Mouse (Mus musculus) neural tube, embryonic 12.5 days (tissue): ENCODE results near the gene 2010111I01Rik. TPM values are rescaled to one million over a fixed set of nuclear protein-coding genes. Genes with fewer than 3 reads are reported as not detected.
A peak's percentile ranks its signal among the peaks of the same experiment; 100 is the strongest.

ENCODE experiments used
- ATAC-seq: fragments of 200-750 bp; cut with Nextera tagmentation; 2 replicates; pipeline ENCODE4 v1.8.0; 2017; ENCODE audit warnings: low read depth, mild to moderate bottlenecking, moderate TSS enrichment, moderate library complexity; ENCODE audit not compliant: low FRiP score
- H3K27ac ChIP-seq: fragments of 300-500 bp; sonication (generic); 2 replicates; pipeline ENCODE4 v1.5.1; 2016
- H3K27me3 ChIP-seq: fragments of 300-500 bp; sonication (generic); replicated peaks from 2 replicates; pipeline ENCODE4 v1.6.1; 2016; ENCODE audit warnings: mild to moderate bottlenecking
- H3K36me3 ChIP-seq: fragments of 300-500 bp; sonication (generic); 2 replicates; pipeline ENCODE4 v1.6.1; 2016; ENCODE audit warnings: mild to moderate bottlenecking
- H3K4me1 ChIP-seq: fragments of 300-500 bp; sonication (generic); 2 replicates; pipeline ENCODE4 v1.6.1; 2016
- H3K4me2 ChIP-seq: fragments of 300-500 bp; sonication (generic); replicated peaks from 2 replicates; pipeline ENCODE4 v1.6.1; 2016; ENCODE audit warnings: mild to moderate bottlenecking
- H3K4me3 ChIP-seq: fragments of 300-500 bp; sonication (generic); 2 replicates; pipeline ENCODE4 v1.5.1; 2016
- H3K9ac ChIP-seq: fragments of 300-500 bp; sonication (generic); 2 replicates; pipeline ENCODE4 v1.6.1; 2016; ENCODE audit warnings: mild to moderate bottlenecking
- H3K9me3 ChIP-seq: fragments of 300-500 bp; sonication (generic); 2 replicates; pipeline ENCODE4 v1.6.1; 2016; ENCODE audit warnings: mild to moderate bottlenecking
- WGBS: fragments of 180-500 bp; shearing (Covaris S2); methylation state at CpG from one replicate; pipeline ENCODE4 v1.1.7; 2016; 5-methylcytosine and 5-hydroxymethylcytosine counted together
- polyA plus RNA-seq: library from polyadenylated mRNA; unstranded; fragments of >200 nt; fragmentation: Nextera tagmentation; extraction: Ambion mirVana; gene quantifications from 2 replicates; pipeline ENCODE4 v1.2.1, GENCODE M21; 2016

Gene 2010111I01Rik
- polyA plus RNA-seq, 1 experiment from 2014 or later: 89.8 TPM

- H3K4me3 ChIP-seq: no peak overlapping the region
- no peak overlapping the region for H3K4me2 ChIP-seq
- 97% methylated on average over 7 of the region's 7 CpGs for WGBS
- peaks cover 11% of the 10 kb centered on the region for H3K4me1 ChIP-seq
- H3K36me3 ChIP-seq: peaks cover 8% of the 10 kb centered on the region
- H3K9me3 ChIP-seq: no peaks in the 10 kb centered on the region
- H3K9ac ChIP-seq: no peak overlapping the region
- ATAC-seq: no peak
- H3K27ac ChIP-seq: no peak overlapping the region
- H3K27me3 ChIP-seq: no peaks in the 10 kb centered on the region
These were observed 355.1 kb downstream of the 2010111I01Rik start for GRCm38 (mm10) chr13:63319814-63320213.

- Histone ChIP-seq H3K9ac (no peak overlapping the region), H3K27ac (no peak overlapping the region), H3K4me3 (no peak overlapping the region), H3K36me3 (peaks cover 6% of the 10 kb centered on the region), H3K9me3 (no peaks in the 10 kb centered on the region), H3K27me3 (no peaks in the 10 kb centered on the region), H3K4me1 (peaks cover 11% of the 10 kb centered on the region), H3K4me2 (no peak overlapping the region)
- 53% methylated on average over 5 of the region's 5 CpGs for WGBS
- ATAC-seq: no peak
These were observed 357.0 kb downstream of the 2010111I01Rik start for GRCm38 (mm10) chr13:63321689-63322088.

- H3K4me2 ChIP-seq: no peak overlapping the region
- no peaks in the 10 kb centered on the region for H3K36me3 ChIP-seq
- H3K4me3 ChIP-seq: no peak overlapping the region
- H3K27me3 ChIP-seq: no peaks in the 10 kb centered on the region
- no peak overlapping the region for H3K27ac ChIP-seq
- no peak overlapping the region for H3K9ac ChIP-seq
- 83% methylated on average over 6 of the region's 6 CpGs for WGBS
- peaks cover 5% of the 10 kb centered on the region for H3K4me1 ChIP-seq
- ATAC-seq: no peak
- H3K9me3 ChIP-seq: no peaks in the 10 kb centered on the region
These were observed 358.1 kb downstream of the 2010111I01Rik start for GRCm38 (mm10) chr13:63322756-63323155.

- ATAC-seq: no peak
- no peak overlapping the region for H3K4me2 ChIP-seq
- H3K36me3 ChIP-seq: no peaks in the 10 kb centered on the region
- no peak overlapping the region for H3K27ac ChIP-seq
- H3K4me3 ChIP-seq: no peak overlapping the region
- 80% methylated on average over 9 of the region's 9 CpGs for WGBS
- H3K9me3 ChIP-seq: no peaks in the 10 kb centered on the region
- H3K9ac ChIP-seq: no peak overlapping the region
- H3K27me3 ChIP-seq: 0 out of 2 replicates have a peak, but pooled peaks cover 2% of the 10 kb centered on the region
- no peaks in the 10 kb centered on the region for H3K4me1 ChIP-seq
These were observed 358.8 kb downstream of the 2010111I01Rik start for GRCm38 (mm10) chr13:63323286-63324075.

- ATAC-seq: no peak
- H3K27me3 ChIP-seq: 0 out of 2 replicates have a peak, but pooled peaks cover 2% of the 10 kb centered on the region
- no peaks in the 10 kb centered on the region for H3K36me3 ChIP-seq
- no peaks in the 10 kb centered on the region for H3K9me3 ChIP-seq
- no peak overlapping the region for H3K4me3 ChIP-seq
- no peak overlapping the region for H3K4me2 ChIP-seq
- 60% methylated on average over 3 of the region's 3 CpGs for WGBS
- H3K27ac ChIP-seq: no peak overlapping the region
- H3K4me1 ChIP-seq: no peaks in the 10 kb centered on the region
- H3K9ac ChIP-seq: no peak overlapping the region
These were observed 359.6 kb downstream of the 2010111I01Rik start for GRCm38 (mm10) chr13:63324311-63324710.

- no peaks in the 10 kb centered on the region for H3K9me3 ChIP-seq
- no peak for ATAC-seq
- H3K27ac ChIP-seq: no peak overlapping the region
- H3K4me2 ChIP-seq: no peak overlapping the region
- 0 out of 2 replicates have a peak, but pooled peaks cover 2% of the 10 kb centered on the region for H3K27me3 ChIP-seq
- H3K4me1 ChIP-seq: 0 out of 2 replicates have a peak, but pooled peaks cover 5% of the 10 kb centered on the region
- no peak overlapping the region for H3K4me3 ChIP-seq
- 79% methylated on average over 10 of the region's 10 CpGs for WGBS
- no peak overlapping the region for H3K9ac ChIP-seq
- no peaks in the 10 kb centered on the region for H3K36me3 ChIP-seq
These were observed 360.5 kb downstream of the 2010111I01Rik start for GRCm38 (mm10) chr13:63324978-63325848.

GRCm38 (mm10) chr13:63326015-63326414, 361.3 kb downstream of the 2010111I01Rik start:
- H3K9ac ChIP-seq: no peak overlapping the region
- ATAC-seq: no peak
- no peak overlapping the region for H3K4me2 ChIP-seq
- no peaks in the 10 kb centered on the region for H3K9me3 ChIP-seq
- no peaks in the 10 kb centered on the region for H3K36me3 ChIP-seq
- no peak overlapping the region for H3K4me3 ChIP-seq
- H3K27ac ChIP-seq: no peak overlapping the region
- H3K27me3 ChIP-seq: 0 out of 2 replicates have a peak, but pooled peaks cover 2% of the 10 kb centered on the region
- H3K4me1 ChIP-seq: 0 out of 2 replicates have a peak, but pooled peaks cover 10% of the 10 kb centered on the region
- WGBS: 90% methylated on average over 2 of the region's 2 CpGs

- Histone ChIP-seq H3K4me2 (no peak overlapping the region), H3K27ac (no peak overlapping the region), H3K4me3 (no peak overlapping the region), H3K9ac (no peak overlapping the region), H3K9me3 (no peaks in the 10 kb centered on the region), H3K27me3 (0 out of 2 replicates have a peak, but pooled peaks cover 2% of the 10 kb centered on the region), H3K4me1 (0 out of 2 replicates have a peak, but pooled peaks cover 10% of the 10 kb centered on the region), H3K36me3 (no peaks in the 10 kb centered on the region)
- ATAC-seq: 0 out of 2 replicates have a peak, but pooled peaks have one; percentile 15
- 13% methylated on average over 9 of the region's 9 CpGs for WGBS
These were observed 365.7 kb downstream of the 2010111I01Rik start for GRCm38 (mm10) chr13:63330236-63330860.

GRCm38 (mm10) chr13:63331379-63331778, 366.7 kb downstream of the 2010111I01Rik start:
- no peaks in the 10 kb centered on the region for H3K36me3 ChIP-seq
- H3K4me1 ChIP-seq: peaks cover 13% of the 10 kb centered on the region; the same call in 1 of the 2 replicates
- no peaks in the 10 kb centered on the region for H3K9me3 ChIP-seq
- H3K27me3 ChIP-seq: 0 out of 2 replicates have a peak, but pooled peaks cover 2% of the 10 kb centered on the region
- H3K27ac ChIP-seq: no peak overlapping the region
- H3K9ac ChIP-seq: no peak overlapping the region
- H3K4me3 ChIP-seq: no peak overlapping the region
- 45% methylated on average over 4 of the region's 4 CpGs for WGBS
- no peak for ATAC-seq
- no peak overlapping the region for H3K4me2 ChIP-seq

- WGBS: 46% methylated on average over 4 of the region's 4 CpGs
- ATAC-seq: no peak
- Histone ChIP-seq H3K9me3 (no peaks in the 10 kb centered on the region), H3K4me2 (no peak overlapping the region), H3K27me3 (0 out of 2 replicates have a peak, but pooled peaks cover 2% of the 10 kb centered on the region), H3K27ac (no peak overlapping the region), H3K4me1 (peaks cover 21% of the 10 kb centered on the region), H3K4me3 (no peak overlapping the region), H3K36me3 (no peaks in the 10 kb centered on the region), H3K9ac (no peak overlapping the region)
These were observed 368.0 kb downstream of the 2010111I01Rik start for GRCm38 (mm10) chr13:63332576-63333300.

GRCm38 (mm10) chr13:63335421-63336134, 370.9 kb downstream of the 2010111I01Rik start:
- H3K4me1 ChIP-seq: peaks cover 13% of the 10 kb centered on the region
- no peak overlapping the region for H3K27ac ChIP-seq
- H3K36me3 ChIP-seq: no peaks in the 10 kb centered on the region
- no peaks in the 10 kb centered on the region for H3K27me3 ChIP-seq
- H3K9me3 ChIP-seq: no peaks in the 10 kb centered on the region
- no peak overlapping the region for H3K4me3 ChIP-seq
- H3K4me2 ChIP-seq: no peak overlapping the region
- ATAC-seq: no peak
- WGBS: 69% methylated on average over 4 of the region's 4 CpGs
- H3K9ac ChIP-seq: no peak overlapping the region
